Mouse (Mus musculus) v-Abl transformed pro-B cells (cell line): ENCODE measurements at regions not wholly inside any gene's neighbourhood (a gene's known extent, or its start where the extent isn't known, plus 50 kb on each side); places are given as distances from the start of the nearest gene placed in this dataset.

Source experiments
- in situ Hi-C, 2 experiments: fragments of 400-800 bp; cut with MboI; formaldehyde crosslinking; loops; one replicate each; pipeline ENCODE4 v1.15.1; 2025; ENCODE audit not compliant: unreplicated experiment in 2 of 2

GRCm38 (mm10) chr5:51930416-51930815, 259.9 kb downstream of the Dhx15 start:
- in situ Hi-C loops, result no loop called here

GRCm38 (mm10) chr5:51928801-51929200, 261.5 kb downstream of the Dhx15 start:
- in situ Hi-C loops, result no loop called here

GRCm38 (mm10) chr5:51923417-51923816, 266.9 kb downstream of the Dhx15 start:
- in situ Hi-C loops, result no loop called here

GRCm38 (mm10) chr5:51922973-51923372, 267.3 kb downstream of the Dhx15 start:
- in situ Hi-C loops, result no loop called here

- in situ Hi-C loops, result no loop called here
Measured at GRCm38 (mm10) chr5:51922494-51922893, 267.8 kb downstream of the Dhx15 start.

- in situ Hi-C loops, result no loop called here
Measured at GRCm38 (mm10) chr5:51917812-51918448, 272.4 kb downstream of the Dhx15 start.

GRCm38 (mm10) chr5:51914731-51915130, 275.6 kb downstream of the Dhx15 start:
- in situ Hi-C loops, result no loop called here

- in situ Hi-C loops, result no loop called here
Measured at GRCm38 (mm10) chr5:51908861-51909260, 281.5 kb downstream of the Dhx15 start.

GRCm38 (mm10) chr5:51906315-51907109, 283.8 kb downstream of the Dhx15 start:
- in situ Hi-C loops, result no loop called here

- in situ Hi-C loops, result no loop called here
Measured at GRCm38 (mm10) chr5:51894159-51894558, 296.2 kb downstream of the Dhx15 start.

- in situ Hi-C loops, result no loop called here
Measured at GRCm38 (mm10) chr5:51891341-51891740, 299.0 kb downstream of the Dhx15 start.

GRCm38 (mm10) chr5:51888404-51888803, 301.9 kb downstream of the Dhx15 start:
- in situ Hi-C loops, result no loop called here

GRCm38 (mm10) chr5:51882594-51882993, 307.7 kb downstream of the Dhx15 start:
- in situ Hi-C loops, result no loop called here

- in situ Hi-C loops, result no loop called here
Measured at GRCm38 (mm10) chr5:51882173-51882572, 308.1 kb downstream of the Dhx15 start.

- in situ Hi-C loops, result no loop called here
Measured at GRCm38 (mm10) chr5:51876846-51877245, 309.3 kb upstream of the Ppargc1a start.

GRCm38 (mm10) chr5:51873571-51873970, 306.0 kb upstream of the Ppargc1a start:
- in situ Hi-C loops, result no loop called here

GRCm38 (mm10) chr5:51871735-51872134, 304.2 kb upstream of the Ppargc1a start:
- in situ Hi-C loops, result no loop called here

- in situ Hi-C loops, result no loop called here
Measured at GRCm38 (mm10) chr5:51868223-51868713, 300.7 kb upstream of the Ppargc1a start.

- in situ Hi-C loops, result no loop called here
Measured at GRCm38 (mm10) chr5:51866002-51866401, 298.5 kb upstream of the Ppargc1a start.

- in situ Hi-C loops, result no loop called here
Measured at GRCm38 (mm10) chr5:51860496-51860895, 293.0 kb upstream of the Ppargc1a start.

GRCm38 (mm10) chr5:51853456-51854124, 286.1 kb upstream of the Ppargc1a start:
- in situ Hi-C loops, result no loop called here
